Mouse (Mus musculus): ENCODE measurements around the gene Plppr3. TPM values are rescaled to one million over a fixed set of nuclear protein-coding genes. Genes with fewer than 3 reads are reported as not detected.
"Not testable (repeated sequence)": the region's sequence is repeated elsewhere in the genome, so short reads cannot be mapped to it uniquely, and the experiment has no call there.

Gene Plppr3
- total RNA-seq, 1 experiment from 2014 or later: 0.95 TPM

DNA sequence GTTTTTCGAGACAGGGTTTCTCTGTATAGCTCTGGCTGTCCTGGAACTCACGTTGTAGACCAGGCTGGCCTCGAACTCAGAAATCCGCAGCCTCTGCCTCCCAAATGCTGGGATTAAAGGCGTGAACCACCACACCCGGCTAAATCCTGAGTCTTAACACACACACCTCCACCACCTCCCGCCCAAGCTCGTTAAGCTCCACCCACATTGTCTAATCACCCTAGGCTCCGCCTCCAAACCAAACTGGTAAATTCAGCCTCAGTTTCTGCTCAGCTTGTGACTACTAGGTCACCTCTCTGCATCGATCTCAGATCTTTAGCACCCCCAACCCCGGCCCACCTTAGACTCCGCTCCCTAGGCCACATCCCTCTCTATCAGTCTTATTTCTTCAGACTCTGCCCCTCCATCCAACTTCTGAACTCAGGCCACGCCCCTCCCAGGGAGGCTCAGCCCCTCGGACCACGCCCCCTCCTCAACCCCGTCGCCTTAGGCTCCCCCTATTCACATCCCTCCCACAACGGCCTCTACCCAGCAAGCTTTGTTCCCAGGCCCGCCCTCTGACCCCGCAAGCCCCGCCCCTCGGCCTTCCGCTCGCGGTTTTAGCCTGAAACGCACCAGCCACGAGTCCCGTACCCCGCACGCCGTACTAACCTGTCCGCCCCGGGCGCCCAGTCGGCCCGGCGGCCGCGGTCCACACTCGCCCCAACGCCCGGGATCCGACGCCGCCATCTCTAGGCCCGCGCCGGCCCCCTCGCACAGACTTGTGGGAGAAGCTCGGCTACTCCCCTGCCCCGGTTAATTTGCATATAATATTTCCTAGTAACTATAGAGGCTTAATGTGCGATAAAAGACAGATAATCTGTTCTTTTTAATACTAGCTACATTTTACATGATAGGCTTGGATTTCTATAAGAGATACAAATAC, 34.0 kb upstream of the Plppr3 start, which contains the start of gene Med16:
Gene Med16 (minus strand): TSS at position 757 of the 925 bp plus-strand sequence.
- ATAC-seq (replicated peaks; ENCODE audit: insufficient number of reproducible peaks, low FRiP score, low TSS enrichment, poor library complexity, severe bottlenecking): peak; percentile 88

DNA sequence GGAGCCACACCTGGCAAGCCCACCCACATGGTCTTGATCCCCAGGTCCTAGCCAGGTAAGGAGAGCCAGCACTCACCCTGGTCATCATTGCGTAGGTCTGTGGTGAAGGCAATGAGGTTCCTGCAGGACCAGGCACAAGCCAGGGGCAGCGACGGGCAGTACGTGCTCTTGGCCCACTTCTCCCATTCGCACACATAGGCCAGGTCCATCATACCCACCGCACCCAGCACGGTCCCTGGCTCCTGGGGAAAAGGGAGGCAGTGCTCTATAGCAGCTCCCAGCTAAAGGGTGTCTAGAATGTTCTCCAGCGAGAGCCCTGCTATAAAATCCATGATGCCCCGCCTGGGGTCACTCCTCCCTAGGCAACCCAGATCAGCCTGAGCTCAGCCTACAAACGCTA, 33.0 kb upstream of the Plppr3 start:
- ATAC-seq (replicated peaks; ENCODE audit: insufficient number of reproducible peaks, low FRiP score, low TSS enrichment, poor library complexity, severe bottlenecking): no peak

DNA sequence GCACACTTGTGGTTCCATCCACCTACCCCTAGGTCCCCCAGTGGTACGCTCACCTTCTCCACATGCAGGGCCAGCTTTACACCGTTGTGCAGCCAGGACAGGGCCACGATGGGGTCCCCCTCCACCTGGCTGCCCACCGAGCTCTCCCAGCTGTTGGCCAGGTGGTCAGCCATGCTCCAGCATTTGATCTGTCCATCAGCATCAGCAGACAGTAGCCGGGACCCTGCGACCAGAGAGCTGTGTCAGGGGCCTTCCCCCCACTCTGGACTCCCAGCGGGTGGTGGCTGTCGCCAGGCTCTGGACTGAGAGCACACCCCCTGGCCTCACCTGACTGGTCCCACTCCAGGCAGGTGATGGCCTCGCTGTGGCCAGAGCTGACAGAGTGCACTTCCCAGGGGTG, 32.3 kb upstream of the Plppr3 start:
- ATAC-seq (replicated peaks; ENCODE audit: insufficient number of reproducible peaks, low FRiP score, low TSS enrichment, poor library complexity, severe bottlenecking): no peak

DNA sequence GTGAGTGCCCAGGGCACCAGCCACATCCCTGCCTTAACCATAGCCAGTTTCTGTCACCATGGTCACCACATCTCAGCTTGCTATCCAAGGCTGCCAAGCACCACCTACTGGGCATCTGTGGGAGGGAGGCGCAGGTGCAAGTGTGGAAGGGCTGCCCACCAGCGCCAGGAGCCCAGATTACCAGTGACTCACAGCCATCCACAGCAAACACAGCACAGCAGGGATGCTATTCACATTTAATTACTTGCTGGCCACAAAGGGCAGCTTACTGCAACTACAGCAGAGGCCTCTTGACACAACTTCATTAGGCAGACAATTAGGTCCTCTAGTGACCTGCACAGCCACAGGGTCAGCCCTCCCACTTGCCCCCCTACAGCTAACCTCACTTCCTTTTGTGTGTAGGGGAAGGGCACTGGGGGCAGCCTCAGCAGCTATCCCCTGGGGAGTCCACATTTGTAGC, 26.5 kb upstream of the Plppr3 start:
- ATAC-seq (replicated peaks; ENCODE audit: insufficient number of reproducible peaks, low FRiP score, low TSS enrichment, poor library complexity, severe bottlenecking): no peak

DNA sequence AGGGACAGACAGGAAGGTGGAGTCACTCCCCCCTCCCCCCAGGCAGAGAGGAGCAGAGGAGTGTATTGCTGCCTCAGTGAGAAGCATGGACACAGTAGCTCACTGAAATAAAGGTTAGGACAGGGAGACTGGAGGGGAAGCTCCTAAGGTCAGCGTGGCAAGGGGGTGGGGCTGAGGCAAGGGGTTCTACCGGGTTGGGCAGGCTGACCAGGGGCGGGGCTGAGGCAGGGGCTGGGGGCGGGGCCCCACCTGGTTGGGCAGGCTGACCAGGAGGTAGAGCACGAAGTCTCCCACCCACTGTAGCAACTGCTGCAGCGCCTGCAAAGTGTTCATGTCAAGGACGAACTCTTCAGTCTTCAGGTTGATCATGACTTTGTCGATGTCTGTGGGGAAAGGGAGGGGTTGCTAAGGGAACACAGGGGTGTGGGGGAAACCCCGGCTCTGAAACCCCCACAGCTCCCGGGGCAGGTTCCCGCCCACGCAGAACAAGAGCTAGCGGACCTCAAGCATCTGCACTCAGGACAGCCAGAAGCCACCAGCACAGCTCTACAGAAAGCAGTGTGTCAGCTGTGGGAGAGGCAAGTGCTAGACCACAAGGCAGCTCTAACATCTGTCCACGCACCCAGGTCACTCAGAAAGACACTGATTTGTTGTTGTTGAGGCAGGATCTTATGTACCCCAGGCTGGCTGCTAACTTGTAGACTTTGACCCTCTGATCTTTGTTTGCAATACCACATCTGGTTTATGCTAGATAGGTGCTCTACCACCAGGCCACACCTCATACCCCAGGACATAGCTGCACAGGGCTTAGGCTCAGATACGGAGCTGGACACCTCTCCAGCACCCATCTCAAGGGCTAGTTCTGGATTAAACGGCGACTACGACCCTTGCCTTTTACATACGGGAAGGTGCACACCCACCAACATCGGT, 23.1 kb upstream of the Plppr3 start:
- ATAC-seq (replicated peaks; ENCODE audit: insufficient number of reproducible peaks, low FRiP score, low TSS enrichment, poor library complexity, severe bottlenecking): no peak

DNA sequence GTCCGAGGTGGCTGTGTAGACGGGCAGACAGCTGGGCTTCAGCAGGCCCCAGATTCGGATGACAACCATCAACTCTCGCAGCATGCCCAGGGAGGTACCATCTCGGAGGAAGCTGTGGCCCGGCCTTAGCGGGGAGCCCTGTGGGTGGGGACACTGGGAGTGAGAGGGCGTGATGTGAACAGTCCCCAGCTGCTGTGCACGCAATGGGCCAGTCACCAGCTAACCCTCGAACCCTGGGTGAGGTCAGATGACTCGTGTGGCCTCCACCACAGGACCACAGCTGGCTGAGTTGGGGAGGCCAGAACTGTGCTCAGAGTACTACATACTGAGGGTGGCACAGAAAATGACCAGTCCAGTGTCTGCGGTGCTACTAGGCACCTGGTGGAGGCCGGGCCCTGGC, 22.4 kb upstream of the Plppr3 start:
- no peak for ATAC-seq (replicated peaks; ENCODE audit: insufficient number of reproducible peaks, low FRiP score, low TSS enrichment, poor library complexity, severe bottlenecking)

DNA sequence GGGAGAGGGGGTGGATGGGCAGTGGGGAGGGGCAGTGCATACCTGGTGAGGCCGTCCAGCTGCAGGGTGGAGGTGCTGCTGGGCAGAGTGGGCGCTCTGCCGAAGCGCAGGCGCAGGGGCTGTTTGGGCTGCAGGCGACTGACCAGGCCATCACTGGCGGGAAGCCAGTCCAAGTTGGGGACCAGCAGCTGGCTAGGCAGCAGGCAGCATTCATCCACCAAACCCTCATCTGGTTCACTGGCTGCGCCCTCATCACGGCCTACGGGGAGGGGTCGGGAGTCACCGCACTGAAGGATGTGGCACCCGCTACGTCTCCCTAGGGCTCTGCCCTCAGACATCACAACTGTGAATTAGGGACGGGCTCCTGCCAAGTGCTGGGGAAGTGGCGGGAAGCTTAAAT, 21.9 kb upstream of the Plppr3 start:
- ATAC-seq (replicated peaks; ENCODE audit: insufficient number of reproducible peaks, low FRiP score, low TSS enrichment, poor library complexity, severe bottlenecking): no peak

DNA sequence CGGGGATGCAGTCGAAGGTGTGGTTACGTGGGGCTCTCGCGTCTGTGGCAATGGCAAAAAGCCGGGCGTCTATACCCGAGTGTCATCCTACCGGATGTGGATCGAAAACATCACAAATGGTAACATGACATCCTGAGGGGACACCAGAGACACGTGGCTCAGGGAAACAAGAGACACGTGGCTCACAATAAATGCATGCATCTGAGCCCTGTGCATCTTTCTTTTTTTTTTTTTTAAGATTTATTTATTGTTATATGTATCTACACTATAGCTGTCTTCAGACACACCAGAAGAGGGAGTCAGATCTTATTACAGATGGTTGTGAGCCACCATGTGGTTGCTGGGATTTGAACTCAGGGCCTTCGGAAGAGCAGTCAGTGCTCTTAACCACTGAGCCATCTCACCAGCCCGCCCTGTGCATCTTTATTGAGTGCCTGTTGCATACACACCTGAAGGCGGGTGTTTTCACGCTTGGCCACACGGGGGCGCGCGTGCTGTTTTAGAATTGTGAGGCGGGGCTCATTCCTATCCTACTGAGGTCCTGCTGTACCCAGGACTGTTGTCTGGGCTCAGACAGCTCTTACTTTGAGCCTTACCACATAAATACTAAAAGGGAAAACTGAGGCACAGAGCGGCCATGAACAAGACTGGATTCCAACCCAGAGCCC, 18.2 kb upstream of the Plppr3 start:
- ATAC-seq (replicated peaks; ENCODE audit: insufficient number of reproducible peaks, low FRiP score, low TSS enrichment, poor library complexity, severe bottlenecking): peak; percentile 48; the same call in 1 of the 2 replicates

DNA sequence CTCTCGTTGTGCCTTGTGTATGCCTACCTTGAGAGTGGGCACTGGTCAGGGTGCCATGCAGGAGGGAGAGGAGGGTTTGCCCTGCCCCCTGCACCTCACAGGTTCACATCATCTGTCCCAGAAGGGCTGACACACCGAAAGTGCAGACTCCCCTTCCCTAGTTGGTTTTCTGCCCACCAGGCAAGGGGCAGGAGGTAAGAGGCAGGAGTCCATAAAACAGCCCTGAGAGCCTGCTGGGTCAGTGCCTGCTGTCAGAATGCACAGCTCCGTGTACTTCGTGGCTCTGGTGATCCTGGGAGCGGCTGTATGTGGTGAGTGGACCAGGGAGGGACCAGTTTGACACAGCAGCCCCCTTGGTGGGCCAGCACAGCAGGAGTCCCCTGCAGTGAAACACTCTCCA, 16.2 kb upstream of the Plppr3 start, which contains the start of gene Cfd:
Gene Cfd (plus strand): TSS at position 184 of the 400 bp plus-strand sequence.
- no peak for ATAC-seq (replicated peaks; ENCODE audit: insufficient number of reproducible peaks, low FRiP score, low TSS enrichment, poor library complexity, severe bottlenecking)

DNA sequence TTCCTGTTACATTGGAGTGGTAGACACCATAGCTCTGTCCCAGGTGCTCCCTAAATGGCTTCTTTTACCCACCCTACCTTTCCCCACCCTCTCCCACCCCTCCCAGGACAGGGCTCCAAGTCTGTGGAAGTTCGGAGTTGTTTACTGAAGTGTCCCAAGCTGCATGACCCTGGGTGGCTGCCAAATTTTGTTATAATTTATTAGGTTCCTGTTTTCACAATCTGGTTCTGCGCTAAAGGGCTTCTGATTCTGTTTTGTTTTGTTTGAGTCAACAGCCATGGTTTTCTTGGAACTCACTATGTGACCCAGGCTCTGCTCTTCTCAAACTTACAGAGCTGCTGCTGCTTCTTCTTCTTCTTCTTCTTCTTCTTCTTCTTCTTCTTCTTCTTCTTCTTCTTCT, 15.0 kb upstream of the Plppr3 start:
- ATAC-seq (replicated peaks; ENCODE audit: insufficient number of reproducible peaks, low FRiP score, low TSS enrichment, poor library complexity, severe bottlenecking): no peak

DNA sequence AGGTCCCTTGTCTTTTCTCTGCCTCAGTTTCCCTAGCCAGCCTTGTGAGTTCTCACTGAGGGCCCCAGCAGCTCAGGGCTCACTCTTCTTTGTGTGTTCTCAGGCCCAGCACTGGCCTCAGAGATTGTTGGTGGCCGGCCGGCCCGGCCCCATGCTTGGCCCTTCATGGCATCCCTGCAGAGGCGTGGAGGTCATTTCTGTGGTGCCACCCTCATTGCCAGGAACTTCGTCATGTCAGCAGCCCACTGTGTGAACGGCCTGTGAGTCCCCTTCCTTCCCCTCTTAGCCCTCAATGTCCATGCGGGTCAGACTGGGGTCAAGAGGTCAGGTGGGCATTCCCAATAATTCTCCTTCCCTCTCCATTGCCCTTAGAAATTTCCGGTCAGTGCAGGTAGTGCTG, 12.2 kb upstream of the Plppr3 start:
- no peak for ATAC-seq (replicated peaks; ENCODE audit: insufficient number of reproducible peaks, low FRiP score, low TSS enrichment, poor library complexity, severe bottlenecking)

DNA sequence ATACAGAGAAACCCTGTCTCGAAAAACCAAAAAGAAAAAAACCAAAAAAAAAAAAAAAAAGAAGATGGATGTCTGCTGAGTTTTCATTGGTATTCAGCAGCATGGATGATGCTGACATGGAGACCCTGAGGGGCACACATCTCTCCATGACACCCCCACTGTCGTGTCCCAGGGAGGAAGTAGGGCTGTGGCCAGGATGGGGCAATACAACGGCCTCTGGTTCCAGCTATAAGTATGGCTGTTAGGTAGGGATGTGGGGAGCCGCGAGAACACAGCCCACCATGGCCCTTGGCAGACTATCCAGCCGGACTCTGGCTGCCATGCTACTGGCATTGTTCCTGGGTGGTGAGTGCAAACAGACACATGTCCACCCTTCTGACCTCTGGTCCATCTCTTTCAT, 11.6 kb upstream of the Plppr3 start, which contains the start of gene Elane:
Gene Elane (plus strand): TSS at position 194 of the 400 bp plus-strand sequence.
- no peak for ATAC-seq (replicated peaks; ENCODE audit: insufficient number of reproducible peaks, low FRiP score, low TSS enrichment, poor library complexity, severe bottlenecking)

DNA sequence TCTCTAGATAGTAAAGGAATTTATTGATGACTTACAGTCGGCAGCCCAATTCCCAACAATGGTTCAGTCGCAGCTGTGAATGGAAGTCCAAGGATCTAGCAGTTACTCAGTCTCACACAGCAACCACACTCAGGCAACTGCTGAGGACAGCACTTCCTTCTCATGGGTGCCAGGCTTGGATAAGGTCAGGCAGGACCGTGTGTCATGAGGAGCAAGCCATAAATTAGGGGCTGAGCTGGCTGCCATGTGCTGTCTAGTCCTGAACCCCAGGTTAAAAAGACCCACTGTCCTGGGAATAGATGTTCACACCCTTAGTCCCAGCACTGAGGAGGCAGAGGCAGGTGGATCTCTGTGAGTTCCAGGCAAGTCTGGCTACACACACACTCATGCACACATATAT, 10.5 kb upstream of the Plppr3 start:
- ATAC-seq (replicated peaks; ENCODE audit: insufficient number of reproducible peaks, low FRiP score, low TSS enrichment, poor library complexity, severe bottlenecking): not testable (repeated sequence)

DNA sequence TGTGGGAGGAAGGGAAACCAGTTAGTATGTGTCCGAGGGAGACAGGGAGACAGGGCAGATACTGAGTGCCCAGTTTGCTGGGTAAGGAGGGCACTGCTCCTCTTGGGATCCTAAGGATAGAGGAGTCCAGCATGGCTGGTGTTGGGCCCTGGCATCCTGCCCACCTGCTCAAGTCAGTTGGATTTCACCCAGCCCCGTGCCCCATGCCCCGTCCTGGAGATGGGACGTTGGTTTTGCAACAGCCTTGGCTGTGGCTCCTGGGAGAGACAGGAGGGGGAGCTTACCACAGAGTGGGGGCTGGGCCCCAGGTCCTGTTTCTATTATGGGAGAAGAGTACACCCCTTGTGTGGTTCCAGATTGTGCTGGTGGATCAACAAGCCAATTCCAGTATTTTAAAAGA, 10.0 kb upstream of the Plppr3 start:
- ATAC-seq (replicated peaks; ENCODE audit: insufficient number of reproducible peaks, low FRiP score, low TSS enrichment, poor library complexity, severe bottlenecking): no peak

DNA sequence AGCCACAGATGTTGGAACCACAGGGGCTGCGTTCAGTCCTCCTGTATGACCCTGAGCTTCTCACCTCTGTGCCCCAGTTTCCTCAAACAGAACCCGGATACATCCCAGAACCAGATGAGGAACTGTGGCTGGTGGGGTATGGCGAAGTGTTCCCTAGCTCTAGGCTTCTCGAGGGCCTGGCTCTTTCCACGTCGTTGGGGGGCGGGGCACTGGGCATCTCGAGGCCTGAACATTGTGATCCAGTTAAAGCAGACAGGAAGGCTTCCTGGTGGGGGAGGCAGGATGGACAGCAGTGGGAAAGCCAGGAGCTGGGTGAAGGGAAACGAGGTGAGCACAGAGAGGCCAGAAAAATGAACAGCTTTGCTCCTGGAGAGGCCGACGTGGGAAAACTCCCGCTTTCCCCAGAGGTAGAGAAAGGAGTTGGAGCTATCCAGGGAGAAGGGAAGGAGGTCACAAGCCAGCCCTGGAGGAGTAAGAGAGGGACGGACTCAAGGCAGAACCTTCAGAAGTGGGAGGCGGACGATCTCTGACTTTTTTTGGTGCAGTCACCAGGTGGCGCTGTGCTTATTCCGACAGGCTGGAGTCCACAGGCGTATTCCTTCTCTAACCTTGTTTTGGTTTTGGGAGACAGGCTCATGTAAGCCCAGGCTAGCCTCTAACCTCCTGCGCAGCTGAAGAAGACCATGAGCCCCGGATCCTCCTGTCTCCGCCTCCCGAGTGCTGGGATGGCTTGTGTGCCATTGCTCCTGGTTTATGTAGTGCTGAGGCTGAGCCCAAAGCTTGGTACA, 9.1 kb upstream of the Plppr3 start:
- ATAC-seq (replicated peaks; ENCODE audit: insufficient number of reproducible peaks, low FRiP score, low TSS enrichment, poor library complexity, severe bottlenecking): peak; percentile 58

DNA sequence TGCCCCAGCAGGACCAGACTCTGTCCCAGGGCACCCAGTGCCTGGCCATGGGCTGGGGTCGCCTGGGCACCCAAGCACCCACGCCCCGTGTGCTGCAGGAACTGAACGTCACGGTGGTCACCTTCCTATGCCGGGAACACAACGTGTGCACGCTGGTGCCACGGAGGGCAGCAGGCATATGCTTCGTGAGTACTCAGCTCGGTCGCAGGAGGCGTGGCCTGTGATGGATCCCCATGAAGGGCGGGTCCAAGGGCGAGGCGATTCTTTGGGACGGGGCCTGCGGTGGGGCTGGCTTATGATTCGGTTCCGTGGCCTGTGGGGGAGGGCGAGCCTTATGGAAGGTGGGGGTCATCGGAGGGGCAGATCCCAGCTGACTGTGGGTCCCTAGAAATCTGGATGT, 7.5 kb upstream of the Plppr3 start:
- ATAC-seq (replicated peaks; ENCODE audit: insufficient number of reproducible peaks, low FRiP score, low TSS enrichment, poor library complexity, severe bottlenecking): peak; percentile 25; the same call in 1 of the 2 replicates

DNA sequence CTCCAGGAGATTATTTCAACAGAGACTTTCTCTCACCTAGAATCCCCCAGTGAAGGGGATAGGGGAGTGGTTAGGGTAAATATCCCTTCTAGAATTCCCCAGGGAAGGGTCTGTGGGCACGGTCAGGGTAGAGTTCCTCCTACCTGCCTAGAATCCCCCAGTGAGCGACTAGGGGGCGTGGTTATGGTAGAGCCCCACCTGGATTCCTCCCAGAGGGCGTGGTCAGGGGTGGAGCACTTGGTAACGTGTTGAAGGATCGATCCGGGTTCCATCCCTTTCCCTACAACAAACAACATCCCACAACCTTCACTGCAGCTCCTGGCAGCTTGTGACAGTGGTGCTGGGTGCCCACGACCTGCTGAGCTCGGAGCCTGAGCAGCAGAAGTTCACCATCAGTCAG, 6.3 kb upstream of the Plppr3 start:
- no peak for ATAC-seq (replicated peaks; ENCODE audit: insufficient number of reproducible peaks, low FRiP score, low TSS enrichment, poor library complexity, severe bottlenecking)

DNA sequence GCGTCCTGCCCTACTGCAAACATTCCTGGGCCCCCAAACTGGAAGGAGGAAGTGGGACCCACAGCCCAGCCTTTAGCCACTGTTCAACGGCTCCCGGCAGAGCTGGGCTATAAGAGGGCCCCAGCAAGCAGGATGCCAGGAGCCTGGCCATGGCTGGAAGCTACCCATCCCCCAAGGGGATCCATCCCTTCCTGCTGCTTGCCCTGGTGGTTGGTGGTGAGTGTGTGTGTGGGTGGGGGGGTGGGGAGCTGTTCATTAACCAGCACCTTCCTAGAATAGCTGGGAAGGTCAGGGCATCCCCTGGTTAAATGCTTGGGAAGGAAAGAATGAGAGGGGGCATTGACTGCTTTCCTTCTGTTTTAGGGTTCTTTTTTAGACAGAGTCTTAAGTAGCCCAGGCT, 5.1 kb upstream of the Plppr3 start:
- ATAC-seq (replicated peaks; ENCODE audit: insufficient number of reproducible peaks, low FRiP score, low TSS enrichment, poor library complexity, severe bottlenecking): no peak

Measured in monocyte, adult 5-6 weeks (primary cell).